Mouse (Mus musculus) testis, adult 2 months (tissue): Measurements from ENCODE around the gene Wdr90. TPM values are rescaled to one million over a fixed set of nuclear protein-coding genes. Genes with fewer than 3 reads are reported as not detected.
A peak's percentile ranks its signal among the peaks of the same experiment; 100 is the strongest.

Source experiments
- H3K27ac ChIP-seq: fragments of 200-500 bp; 2 replicates; pipeline ENCODE4 v1.5.1; 2012; ENCODE audit warnings: low read depth, low read length; ENCODE audit not compliant: control insufficient read depth, insufficient read depth
- H3K27me3 ChIP-seq: fragments of 200-500 bp; 2 replicates; pipeline ENCODE4 v1.6.1; 2012; ENCODE audit warnings: mild to moderate bottlenecking, low read length, moderate library complexity; ENCODE audit not compliant: control insufficient read depth, insufficient read depth
- H3K36me3 ChIP-seq: fragments of 200-500 bp; 2 replicates; pipeline ENCODE4 v1.6.1; 2012; ENCODE audit warnings: mild to moderate bottlenecking, low read length; ENCODE audit not compliant: control insufficient read depth, insufficient read depth
- H3K4me1 ChIP-seq: fragments of 200-500 bp; 2 replicates; pipeline ENCODE4 v1.6.1; 2012; ENCODE audit warnings: low read length; ENCODE audit not compliant: control insufficient read depth, insufficient read depth
- H3K4me3 ChIP-seq: fragments of 200-500 bp; 2 replicates; pipeline ENCODE4 v1.5.1; 2012; ENCODE audit warnings: low read depth, mild to moderate bottlenecking, low read length, moderate library complexity, mixed read lengths; ENCODE audit not compliant: control insufficient read depth
- CTCF ChIP-seq: fragments of 200-500 bp; IDR thresholded peaks from 2 replicates; pipeline ENCODE4 v1.5.1; 2012; ENCODE audit warnings: low read depth, mild to moderate bottlenecking, inconsistent platforms, low read length, moderate library complexity; ENCODE audit not compliant: control insufficient read depth, insufficient read depth, insufficient replicate concordance
- POLR2A ChIP-seq: fragments of 200-500 bp; IDR thresholded peaks from 2 replicates; pipeline ENCODE4 v1.6.1; 2012; ENCODE audit warnings: low read depth, mild to moderate bottlenecking, inconsistent platforms, low read length, moderate library complexity; ENCODE audit not compliant: control insufficient read depth
- polyA plus RNA-seq: library from polyadenylated mRNA; depleted of rRNA; stranded (reverse); fragments of >200 nt; gene quantifications from 2 replicates; pipeline ENCODE4 v1.2.3, GENCODE M21; 2012

Wdr90 gene
- polyA plus RNA-seq, 1 experiment, result 49.9 TPM

DNA sequence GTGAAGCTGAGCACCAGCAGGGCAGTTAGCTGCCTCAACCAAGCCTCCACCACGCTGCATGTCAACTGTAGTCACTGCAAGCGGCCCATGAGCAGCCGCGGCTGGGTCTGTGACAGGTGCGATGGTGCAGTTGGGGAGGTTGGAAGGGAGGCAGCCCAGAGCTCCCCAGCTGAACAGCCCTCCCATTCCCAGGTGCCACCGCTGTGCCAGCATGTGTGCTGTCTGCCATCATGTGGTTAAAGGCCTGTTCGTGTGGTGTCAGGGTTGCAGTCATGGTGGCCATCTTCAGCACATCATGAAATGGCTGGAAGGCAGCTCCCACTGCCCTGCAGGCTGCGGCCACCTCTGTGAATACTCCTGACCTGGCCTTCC is 33.1 kb downstream of the Wdr90 start:
- peak overlapping the region; percentile 86 for H3K4me3 ChIP-seq
- H3K27ac ChIP-seq, result peak overlapping the region; percentile 52
- TF ChIP-seq CTCF, result no peak
- no peak for TF ChIP-seq POLR2A
- H3K4me1 ChIP-seq, result peaks cover 31% of the 10 kb centered on the region
- H3K27me3 ChIP-seq, result no peaks in the 10 kb centered on the region
- H3K36me3 ChIP-seq, result no peaks in the 10 kb centered on the region; the same call in 1 of the 2 replicates

DNA sequence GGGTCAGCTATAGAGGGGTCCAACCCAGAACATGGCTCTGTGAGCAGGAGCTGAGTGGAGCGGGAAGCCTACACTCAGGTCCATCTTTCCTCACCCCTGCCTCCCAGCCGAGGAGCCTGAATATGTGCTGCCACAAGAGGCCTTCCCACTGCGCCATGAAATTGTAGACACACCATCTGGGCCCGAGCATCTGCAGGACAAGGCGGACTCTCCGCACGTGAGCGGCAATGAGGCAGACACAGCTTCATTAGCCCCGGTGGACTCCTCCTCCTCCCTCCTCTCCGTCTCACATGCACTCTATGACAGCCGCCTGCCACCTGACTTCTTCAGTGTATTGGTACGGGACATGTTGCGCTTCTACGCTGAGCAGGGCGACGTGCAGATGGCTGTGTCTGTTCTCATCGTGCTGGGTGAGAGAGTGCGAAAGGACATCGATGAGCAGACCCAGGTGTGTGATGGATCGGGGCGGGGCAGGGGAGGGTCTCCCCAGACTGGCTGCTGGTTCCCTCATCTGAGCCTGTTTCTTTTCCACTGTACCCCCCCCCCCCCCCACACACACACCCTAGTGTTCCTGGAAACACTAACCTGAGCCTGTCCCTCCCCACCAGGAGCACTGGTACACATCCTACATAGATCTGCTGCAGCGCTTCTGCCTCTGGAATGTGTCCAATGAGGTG is 33.6 kb downstream of the Wdr90 start:
- no peak overlapping the region for H3K27ac ChIP-seq
- TF ChIP-seq CTCF, result no peak
- TF ChIP-seq POLR2A, result no peak
- peak overlapping the region; percentile 86 for H3K4me3 ChIP-seq
- peaks cover 34% of the 10 kb centered on the region for H3K4me1 ChIP-seq
- no peaks in the 10 kb centered on the region for H3K27me3 ChIP-seq
- H3K36me3 ChIP-seq, result no peaks in the 10 kb centered on the region; the same call in 1 of the 2 replicates

DNA sequence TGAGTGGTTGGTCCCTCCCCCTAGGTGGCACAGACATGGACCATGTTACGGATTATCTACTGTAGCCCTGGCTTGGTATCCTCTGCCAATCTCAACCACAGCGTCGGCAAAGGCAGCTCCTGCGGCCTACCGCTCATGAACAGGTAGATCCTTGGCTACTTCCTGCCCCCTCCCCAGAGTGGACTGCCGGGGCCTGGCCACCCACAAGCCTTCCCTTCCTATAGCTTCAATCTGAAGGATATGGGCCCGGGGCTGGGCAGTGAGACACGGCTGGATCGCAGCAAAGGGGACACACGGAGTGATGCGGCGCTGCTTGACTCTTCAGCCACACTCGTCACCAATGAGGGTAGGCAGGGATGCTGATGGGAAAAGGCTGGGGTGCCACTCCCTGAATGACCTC is 34.3 kb downstream of the Wdr90 start:
- no peak for TF ChIP-seq CTCF
- TF ChIP-seq POLR2A, result no peak
- H3K4me3 ChIP-seq, result peak overlapping the region; percentile 54
- no peaks in the 10 kb centered on the region; the same call in 1 of the 2 replicates for H3K36me3 ChIP-seq
- peaks cover 32% of the 10 kb centered on the region for H3K4me1 ChIP-seq
- no peak overlapping the region for H3K27ac ChIP-seq
- no peaks in the 10 kb centered on the region for H3K27me3 ChIP-seq

DNA sequence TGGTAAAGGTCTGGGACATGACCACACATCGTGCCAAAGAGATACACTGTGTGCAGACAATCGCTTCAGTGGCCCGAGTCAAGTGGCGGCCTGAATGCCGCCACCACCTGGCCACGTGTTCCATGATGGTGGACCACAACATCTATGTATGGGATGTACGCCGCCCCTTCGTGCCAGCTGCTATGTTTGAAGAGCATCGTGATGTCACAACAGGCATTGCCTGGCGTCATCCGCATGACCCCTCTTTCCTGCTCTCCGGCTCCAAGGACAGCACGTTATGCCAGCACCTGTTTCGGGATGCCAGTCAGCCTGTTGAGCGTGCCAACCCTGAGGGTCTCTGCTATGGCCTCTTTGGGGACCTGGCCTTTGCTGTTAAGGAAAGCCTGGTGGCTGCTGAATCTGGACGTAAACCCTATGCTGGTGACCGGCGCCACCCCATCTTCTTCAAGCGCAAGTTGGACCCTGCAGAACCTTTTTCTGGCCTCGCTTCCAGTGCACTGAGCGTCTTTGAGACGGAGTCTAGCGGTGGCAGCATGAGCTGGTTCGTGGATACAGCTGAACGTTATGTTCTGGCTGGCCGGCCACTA is 35.2 kb downstream of the Wdr90 start:
- TF ChIP-seq POLR2A (no peak), CTCF (no peak)
- Histone ChIP-seq H3K36me3 (no peaks in the 10 kb centered on the region; the same call in 1 of the 2 replicates), H3K27ac (no peak overlapping the region), H3K4me1 (peaks cover 25% of the 10 kb centered on the region), H3K27me3 (no peaks in the 10 kb centered on the region), H3K4me3 (no peak overlapping the region)

DNA sequence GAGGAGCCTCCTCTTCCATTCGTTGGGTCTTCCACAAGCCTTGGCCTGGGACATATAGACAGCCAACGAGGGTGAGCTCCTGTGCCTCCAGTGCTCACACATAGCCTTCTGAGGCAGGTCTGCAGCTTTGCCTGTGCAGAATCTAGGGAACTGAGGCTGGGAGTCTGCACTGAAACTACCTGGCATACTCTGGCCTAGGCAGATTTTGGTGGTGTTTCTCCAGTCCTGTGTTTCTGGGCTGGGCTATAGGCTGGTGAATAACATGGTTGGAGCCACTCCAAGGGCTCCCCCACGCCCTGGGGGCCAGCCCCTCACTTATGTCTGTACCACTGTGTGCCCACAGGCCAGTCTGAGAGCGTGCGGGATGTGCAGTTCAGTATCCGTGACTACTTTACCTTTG is 36.0 kb downstream of the Wdr90 start:
- Histone ChIP-seq H3K36me3 (no peaks in the 10 kb centered on the region; the same call in 1 of the 2 replicates), H3K4me1 (peaks cover 25% of the 10 kb centered on the region)
- TF ChIP-seq CTCF (no peak), POLR2A (no peak)

DNA sequence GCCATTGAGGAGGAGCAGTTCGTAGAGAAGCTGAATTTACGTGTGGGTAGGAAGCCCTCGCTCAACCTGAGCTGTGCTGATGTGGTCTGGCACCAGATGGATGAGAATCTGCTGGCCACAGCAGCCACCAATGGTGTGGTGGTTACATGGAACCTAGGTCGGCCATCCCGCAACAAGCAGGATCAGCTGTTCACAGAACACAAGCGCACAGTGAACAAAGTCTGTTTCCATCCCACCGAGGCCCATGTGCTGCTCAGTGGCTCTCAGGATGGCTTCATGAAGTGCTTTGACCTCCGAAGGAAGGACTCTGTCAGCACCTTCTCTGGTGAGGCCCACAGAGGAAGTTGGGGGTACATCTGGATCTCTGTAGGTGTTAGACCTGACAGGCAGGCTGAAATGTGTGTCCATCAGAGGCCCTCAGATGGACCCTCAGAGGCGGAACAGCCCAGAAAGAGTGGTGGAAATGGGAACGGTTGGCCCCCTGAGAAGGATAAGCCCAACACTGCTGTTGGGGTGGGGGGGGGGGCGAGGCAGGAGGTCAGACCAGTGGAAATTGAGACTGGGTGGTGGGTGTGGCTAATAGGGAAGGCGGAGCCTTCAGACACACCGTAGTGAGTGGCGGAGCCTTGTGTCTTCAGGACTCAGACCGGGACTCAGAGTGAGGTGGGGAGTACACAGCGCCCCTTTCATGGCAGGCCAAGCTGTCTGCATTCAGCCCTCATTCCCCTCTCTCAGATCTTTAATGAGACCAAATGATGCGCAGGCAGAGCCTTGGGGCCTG is 36.7 kb downstream of the Wdr90 start:
- no peaks in the 10 kb centered on the region for H3K27me3 ChIP-seq
- H3K4me3 ChIP-seq, result peak overlapping the region; percentile 87
- H3K36me3 ChIP-seq, result no peaks in the 10 kb centered on the region; the same call in 1 of the 2 replicates
- no peak overlapping the region for H3K27ac ChIP-seq
- H3K4me1 ChIP-seq, result peaks cover 28% of the 10 kb centered on the region
- TF ChIP-seq POLR2A, result no peak
- TF ChIP-seq CTCF, result no peak

More for the DNA sequence above, 36.0 kb downstream of the Wdr90 start:
- H3K27ac ChIP-seq, result no peak overlapping the region
- no peak overlapping the region for H3K4me3 ChIP-seq
- H3K27me3 ChIP-seq, result no peaks in the 10 kb centered on the region

DNA sequence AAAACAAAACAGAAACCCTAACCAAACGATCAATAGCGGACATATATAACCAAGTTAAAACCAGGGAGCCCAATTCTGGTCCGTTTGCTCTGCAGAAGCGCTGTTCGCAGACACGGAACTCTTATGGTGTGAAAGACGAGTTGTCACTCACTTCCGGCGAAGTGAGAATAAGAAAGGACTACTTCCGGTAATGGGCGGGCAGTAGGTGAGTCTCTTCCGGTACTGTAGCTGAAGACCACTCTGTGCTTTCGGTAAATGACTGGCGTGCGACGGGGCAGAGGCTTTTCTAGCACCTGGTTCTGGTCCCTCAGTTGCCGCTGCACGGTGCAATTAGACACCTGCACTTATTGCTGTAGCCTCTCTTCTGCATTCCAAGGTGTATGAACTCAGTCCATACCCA is 37.8 kb downstream of the Wdr90 start, which contains the start of gene Wdr24:
Wdr24 (plus strand) TSS at position 176 of the 400 bp plus-strand sequence.
- Histone ChIP-seq H3K36me3 (no peaks in the 10 kb centered on the region; the same call in 1 of the 2 replicates), H3K4me1 (peaks cover 26% of the 10 kb centered on the region), H3K27ac (peak within 1 kb of the TSS; percentile 37), H3K27me3 (no peaks in the 10 kb centered on the region), H3K4me3 (peak within 1 kb of the TSS; percentile 87)
- peak; percentile 59 for TF ChIP-seq POLR2A
- no peak for TF ChIP-seq CTCF
